Mouse (Mus musculus) erythroblast, adult 5-6 weeks (primary cell): Measurements from ENCODE around the gene Lap3. TPM values are rescaled to one million over a fixed set of nuclear protein-coding genes. Genes with fewer than 3 reads are reported as not detected.
A peak's percentile ranks its signal among the peaks of the same experiment; 100 is the strongest.

Experiments
- ATAC-seq: replicated peaks from 2 replicates; pipeline ENCODE4 v1.8.0; 2016; ENCODE audit warnings: moderate number of reproducible peaks, mild to moderate bottlenecking, moderate TSS enrichment, inconsistent platforms; ENCODE audit not compliant: poor library complexity, low FRiP score, severe bottlenecking
- total RNA-seq, 2 experiments: library from RNA; stranded (forward) in 1 of 2; stranded (reverse) in 1 of 2; fragments of 150-400 nt in 1 of 2; fragments of 200-764, 138-1000 nt in 1 of 2; gene quantifications; 2 replicates each; pipeline versions ENCODE4 v1.2.3 to v1.2.4; 2015 to 2017; ENCODE audit warnings: low replicate concordance in 2 of 2

Lap3 gene
- 12.1 and 15.7 TPM in 2 replicates for total RNA-seq (2015; ENCODE audit: low replicate concordance)
- total RNA-seq (2017; ENCODE audit: low replicate concordance): 8.1 and 12.6 TPM in 2 replicates

DNA sequence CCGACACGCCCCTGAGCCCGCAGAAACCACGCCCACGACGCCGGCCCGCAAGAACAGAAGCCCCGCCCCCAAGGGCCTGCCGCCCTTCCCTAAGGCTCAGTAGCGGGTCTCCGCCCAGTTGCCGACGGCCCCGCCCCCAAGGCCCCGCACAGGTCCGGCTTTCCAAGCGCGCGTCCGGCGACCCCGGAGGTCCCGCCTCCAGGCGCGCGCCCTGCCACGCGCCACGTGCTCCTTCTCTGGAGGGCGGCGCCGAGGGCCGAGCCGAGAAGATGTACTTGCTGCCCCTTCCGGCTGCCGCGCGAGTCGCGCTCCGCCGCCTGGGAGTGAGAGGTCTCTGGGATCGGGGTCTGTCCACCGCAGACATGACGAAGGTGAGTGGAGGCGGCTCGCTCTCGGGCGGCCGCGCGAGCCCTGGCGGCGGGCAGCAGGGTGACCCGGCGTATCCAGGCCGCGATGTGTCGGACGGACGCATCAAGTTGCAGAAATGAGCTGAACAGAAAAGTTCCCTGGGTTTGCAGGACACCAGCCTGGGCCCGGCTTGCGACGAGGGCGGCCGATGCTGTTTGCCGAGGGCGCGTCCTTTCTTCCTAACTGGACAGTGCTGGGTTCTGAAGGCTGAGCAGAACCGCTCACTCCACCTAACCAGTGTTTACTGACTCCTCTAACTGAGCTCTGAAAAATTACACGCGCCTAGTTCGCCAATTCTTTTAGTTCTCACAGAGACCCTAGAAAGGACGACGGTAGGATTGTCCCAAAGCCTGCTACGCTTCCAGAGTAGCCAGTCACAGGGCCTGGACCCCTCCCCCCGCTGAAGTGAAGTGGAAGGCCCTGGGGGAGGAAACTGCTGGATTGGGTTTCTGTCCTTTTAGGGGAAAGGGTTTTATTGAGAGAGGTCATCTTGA, at the start of gene Lap3:
TSS of gene Lap3 (plus strand) at position 184 of the 902 bp plus-strand sequence.
- peak; percentile 96 for ATAC-seq

DNA sequence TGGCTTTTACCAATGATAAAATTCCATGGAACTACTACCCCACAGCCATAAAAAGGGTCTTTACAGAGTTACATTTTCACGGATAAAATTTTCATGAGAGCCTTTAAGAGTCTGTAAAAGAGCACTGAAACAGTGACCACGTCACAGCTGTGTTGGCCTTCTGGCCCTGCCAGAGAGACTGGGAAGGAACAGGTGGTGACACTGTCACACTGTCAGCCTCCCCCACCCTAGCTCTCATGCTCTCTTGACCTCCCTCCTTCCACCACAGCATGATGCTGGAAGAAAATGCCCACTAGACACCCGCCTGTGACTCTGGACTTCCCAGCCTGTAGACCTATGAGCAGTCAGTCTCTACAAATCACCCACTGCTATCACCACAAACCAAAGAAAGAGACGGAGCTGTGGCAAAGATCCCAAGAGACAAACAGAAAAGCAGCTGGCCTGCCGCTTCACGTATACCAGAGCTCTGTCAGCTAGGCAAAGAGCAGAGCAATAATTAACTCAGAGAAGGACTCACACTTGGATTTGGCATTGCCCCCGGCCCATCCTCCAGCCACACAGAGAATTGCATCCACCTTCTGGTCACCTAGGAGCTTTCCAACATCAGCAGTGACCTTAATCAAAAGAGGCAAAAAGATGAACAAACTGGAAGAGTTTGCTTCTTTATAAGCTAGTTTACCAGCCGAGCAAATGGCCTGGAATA, 48.9 kb upstream of the Lap3 start:
- ATAC-seq: no peak

DNA sequence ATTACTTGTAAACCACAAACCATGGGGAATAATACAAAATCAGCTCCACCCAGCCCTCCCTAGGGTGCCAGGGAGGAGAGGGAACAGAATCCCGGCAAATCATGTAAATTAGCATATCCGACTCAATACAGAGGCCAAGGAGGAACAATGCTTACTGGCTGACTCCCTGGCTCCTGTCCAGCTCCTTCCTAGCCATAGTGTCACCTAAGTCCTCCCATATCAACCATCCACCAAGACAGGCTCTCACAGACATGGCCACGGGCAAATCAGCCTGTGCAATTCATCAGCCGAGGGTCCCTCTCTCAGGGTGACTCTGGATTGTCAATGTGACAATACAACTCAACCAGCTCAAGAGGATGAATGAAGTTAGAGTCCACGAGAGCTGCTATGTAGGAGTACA, 44.5 kb upstream of the Lap3 start:
- no peak for ATAC-seq

DNA sequence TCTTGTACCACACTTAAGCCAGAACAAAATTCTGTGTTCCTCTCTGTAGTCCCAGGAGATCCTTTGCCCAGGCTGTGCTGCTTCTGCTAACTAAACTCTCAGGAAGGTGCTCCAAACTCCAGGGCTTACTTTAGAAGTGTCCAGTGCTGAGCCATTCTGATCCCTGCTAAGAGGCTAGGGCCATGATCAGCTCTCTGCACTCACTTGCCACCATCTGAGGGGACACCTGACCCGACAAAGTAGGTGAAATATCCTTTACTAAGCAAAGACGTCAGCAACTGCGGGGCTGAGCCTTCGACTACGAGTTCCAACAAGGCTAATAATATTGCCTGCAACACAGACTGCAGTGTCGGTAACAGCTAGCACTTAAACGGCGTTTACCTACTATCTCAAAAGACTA, 44.0 kb upstream of the Lap3 start:
- no peak for ATAC-seq

DNA sequence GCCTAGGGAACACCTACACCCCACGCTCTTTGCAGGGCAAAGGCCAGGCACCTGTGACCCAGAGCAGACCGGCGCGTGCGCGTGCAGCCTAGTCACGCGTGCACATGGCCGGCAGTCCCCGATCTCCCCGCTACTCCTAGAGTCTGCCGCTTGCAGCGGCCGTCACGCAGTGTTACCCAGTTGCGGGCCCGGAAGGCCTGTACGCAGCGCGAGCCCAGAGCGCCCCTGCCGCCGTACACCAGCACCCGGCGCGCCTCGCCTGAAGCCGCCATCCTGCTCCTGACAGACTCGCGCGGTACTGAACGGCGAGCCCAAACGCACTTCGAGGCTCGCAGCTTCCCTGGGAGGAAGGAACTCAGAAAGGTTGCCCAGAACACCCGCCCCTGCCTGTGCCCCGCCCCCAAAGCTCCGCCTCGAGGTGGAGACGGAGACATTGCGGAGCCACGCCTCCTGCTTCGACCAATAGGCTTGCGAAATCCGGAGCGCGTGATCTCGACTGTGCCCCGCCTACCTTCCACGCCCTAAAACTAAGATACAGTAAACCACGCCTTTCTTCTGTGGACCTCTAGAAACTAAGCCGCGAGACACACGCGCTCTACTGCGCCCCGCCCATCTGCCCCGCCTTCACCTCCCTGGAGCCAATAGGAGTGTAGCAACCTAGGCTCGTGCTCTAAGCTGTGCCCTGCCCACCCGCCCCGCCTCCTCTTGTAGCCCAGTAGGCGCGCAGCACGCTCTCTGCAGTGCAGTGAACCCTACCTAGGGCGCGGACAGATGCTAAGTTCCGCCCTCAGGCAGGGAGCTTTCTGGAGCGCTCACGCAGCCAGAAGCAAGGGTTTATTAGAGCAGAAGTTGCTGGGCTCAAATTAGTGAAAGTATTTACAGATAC, 43.1 kb upstream of the Lap3 start, which contains the start of gene Qdpr:
TSS of gene Qdpr (minus strand) at position 406 of the 886 bp plus-strand sequence.
- peak; percentile 98 for ATAC-seq

DNA sequence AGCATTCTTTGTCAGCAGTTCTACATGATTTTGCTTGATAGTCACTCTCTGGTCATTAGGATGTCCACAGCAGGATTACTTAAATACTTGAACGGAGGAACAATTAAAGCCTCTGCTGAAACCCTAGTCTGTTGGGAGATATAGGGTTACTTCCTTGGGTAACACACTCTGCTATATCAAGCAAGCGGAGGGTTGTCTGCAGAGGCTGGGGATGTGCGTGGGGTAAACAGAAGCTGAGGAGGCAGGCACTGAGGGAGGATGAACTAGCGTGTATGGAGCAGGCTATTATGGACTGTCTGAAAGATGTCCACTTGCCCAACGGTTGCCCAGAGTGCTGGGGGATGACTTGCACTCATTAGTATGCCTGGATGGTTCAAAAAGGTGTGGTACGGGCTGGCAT, 39.7 kb upstream of the Lap3 start, which contains the start of gene Clrn2:
TSS of gene Clrn2 (plus strand) at position 301 of the 400 bp plus-strand sequence.
- ATAC-seq: no peak

DNA sequence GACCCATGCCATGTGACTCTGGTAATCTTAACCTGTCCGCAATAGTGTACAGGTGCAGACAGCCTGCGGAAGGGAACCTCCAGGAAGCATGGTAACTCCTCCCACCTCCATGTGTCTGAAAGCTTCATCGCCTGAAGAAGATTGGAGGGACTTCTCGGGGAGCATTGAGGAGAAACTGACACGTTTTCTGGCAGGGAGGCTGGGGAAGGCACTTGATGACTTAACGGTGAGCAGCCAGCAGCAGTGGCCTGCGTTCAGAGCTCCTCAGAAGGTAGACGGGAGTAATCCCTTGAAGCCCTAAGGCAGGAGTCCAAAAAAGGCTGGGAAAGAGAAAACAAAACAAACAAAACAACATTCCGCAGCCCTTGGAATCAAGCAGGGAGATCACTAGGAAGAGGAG, 38.7 kb upstream of the Lap3 start:
- ATAC-seq: no peak

DNA sequence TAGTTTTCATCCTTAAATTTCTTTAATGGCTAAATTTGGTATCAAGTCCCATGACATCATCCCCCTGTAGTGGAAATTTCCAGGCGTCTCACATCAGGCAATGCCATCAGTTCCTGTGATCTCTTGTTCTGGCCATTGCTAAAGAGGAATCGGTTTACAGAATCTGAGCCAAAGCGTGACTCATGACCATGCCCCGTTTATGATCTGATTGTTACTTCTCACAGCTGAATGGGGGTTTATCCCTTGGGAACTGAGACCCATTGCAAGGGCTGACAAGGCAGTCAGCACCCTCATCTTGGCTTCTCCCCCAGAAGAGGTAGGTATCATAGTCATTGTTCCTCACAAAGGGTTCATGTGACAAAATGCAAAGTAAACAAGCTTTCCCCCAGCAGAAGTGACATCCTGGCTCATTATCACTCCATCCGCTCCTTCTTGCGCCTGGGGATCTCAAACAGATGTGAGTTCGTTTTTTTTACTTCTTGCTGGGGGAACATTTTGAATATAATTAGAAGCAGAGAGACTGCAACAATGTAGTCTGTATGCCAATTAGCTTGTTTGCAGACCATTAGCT, 20.2 kb upstream of the Lap3 start:
- ATAC-seq: no peak

DNA sequence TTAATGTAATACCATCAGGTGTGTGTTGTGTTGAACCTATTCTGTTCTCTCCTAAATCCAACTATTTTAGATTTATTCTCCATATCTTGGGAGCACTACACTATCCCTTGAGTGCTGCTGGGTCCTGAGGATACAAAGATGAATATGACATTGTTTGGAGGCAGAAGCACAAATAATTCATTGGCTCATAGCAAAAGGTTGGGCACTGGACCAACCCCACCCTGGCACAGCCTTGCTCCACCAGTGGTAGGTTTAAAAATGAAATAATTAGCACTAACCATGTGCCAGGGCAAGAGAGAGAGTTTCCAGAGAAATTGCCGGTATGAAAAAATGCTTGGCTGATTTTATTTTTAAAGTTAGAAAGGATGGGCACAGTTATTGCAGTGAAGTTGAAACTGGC, 19.7 kb upstream of the Lap3 start:
- ATAC-seq: no peak

DNA sequence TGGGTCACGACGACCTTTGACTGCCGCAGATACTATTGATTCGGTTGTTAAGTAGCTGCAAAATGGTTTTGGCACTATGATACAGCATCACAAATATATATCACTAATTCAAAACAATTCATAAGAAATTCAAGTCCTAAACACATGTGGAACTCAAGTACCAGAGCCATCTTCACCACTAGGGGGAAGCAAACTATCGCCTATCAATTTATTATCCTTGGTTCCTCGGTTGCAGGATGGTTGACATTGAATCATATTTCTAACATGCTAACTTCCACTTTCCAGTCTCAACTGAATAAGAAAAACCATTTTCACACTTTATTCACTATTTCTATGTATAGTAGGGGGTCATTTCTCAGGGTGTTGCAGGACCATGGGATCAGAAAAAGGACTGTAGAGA, 19.0 kb upstream of the Lap3 start:
- ATAC-seq: no peak

DNA sequence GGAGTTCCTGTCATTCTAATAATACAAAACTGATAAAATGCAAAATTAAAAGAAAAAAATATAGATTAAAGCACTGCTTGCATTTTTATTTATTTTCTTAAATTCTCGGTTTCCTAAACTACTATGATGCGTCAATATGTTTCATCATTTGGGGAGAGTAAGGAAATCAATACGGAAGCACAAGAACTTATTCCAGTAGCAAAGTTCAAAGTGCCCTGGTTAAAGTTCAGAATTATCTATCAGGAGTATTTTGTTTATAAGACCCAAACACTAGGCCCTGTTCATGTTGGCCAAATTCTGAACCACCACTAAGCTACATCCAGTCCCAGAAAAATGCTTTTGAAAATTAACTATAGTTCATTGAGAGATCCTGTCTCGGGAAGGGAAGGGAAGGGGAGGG, 18.4 kb upstream of the Lap3 start:
- ATAC-seq: no peak

DNA sequence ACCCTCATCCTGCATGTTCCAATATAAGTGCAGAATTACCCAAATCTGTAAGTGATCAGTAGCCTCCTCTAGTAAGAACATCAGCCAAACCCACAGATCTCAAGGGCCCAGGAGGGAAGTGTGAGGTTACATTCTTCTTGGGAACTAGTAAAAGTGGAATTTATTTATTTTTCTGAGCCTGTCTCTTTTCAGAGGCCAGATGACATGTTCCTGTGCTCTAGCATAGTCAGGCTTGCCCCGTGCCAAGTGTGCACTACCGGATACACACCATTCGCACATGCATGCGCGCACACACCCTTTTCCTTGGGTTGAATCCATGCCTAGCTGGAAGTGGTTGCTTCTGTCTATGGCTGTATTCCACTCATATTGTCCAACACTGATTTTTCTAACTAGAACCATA, 17.4 kb upstream of the Lap3 start:
- ATAC-seq: no peak

DNA sequence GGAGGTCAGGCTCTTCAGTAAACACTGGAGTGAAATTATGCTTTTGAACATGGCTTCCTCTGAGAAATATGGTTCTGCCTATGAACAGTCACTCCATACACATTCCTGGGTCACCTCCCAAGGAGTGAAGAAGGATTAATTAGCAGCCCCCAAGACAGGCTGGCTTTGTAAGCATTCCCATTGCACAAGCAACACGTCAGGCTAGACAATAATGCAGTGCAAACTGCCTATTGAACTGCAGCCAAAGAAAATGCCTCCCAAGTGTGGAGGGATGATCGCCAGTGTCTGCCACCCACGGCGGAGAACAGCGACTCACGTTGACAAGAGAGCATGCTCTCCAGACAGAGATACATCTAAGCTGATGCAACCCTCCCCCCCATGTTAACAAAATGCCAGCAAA, 16.9 kb upstream of the Lap3 start:
- ATAC-seq: no peak

DNA sequence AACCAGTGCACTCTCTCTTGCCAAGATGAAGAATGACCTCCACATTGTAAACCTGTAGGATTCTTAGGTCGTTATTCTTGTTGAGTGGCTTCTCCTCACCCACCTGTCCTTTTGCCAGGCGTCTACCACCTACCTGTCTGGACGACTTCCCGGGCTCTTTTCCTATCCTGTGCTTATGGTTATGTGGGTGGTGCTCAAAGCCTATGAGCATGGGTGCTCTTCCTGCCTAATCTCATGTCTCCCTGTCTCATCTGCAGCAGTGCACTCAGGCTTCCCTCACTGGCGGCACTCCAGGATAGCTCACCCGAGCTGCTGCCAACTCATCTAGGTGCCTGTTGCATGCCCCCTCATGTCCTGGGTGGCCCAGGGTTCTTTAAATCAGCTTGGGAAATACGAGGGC, 15.6 kb upstream of the Lap3 start:
- ATAC-seq: no peak

DNA sequence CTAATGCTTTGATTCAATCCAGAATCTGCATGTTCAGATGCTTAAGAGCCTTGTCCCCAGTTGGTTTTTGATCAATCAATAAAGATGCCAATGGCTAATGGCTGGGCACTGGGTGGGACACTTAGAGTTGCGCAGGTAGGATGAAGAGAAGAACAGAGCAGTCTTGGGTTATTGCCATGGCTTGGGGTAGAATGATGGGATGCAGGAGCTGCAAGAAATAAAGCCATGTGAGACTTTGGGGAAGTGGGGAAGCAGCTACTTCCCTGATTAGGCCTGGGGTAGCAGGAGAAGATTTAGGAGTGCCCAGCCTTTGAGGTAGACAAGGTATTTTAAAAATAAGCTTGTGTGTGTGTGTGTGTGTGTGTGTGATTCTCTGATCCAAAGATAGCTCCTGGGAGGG, 13.1 kb upstream of the Lap3 start:
- no peak for ATAC-seq

DNA sequence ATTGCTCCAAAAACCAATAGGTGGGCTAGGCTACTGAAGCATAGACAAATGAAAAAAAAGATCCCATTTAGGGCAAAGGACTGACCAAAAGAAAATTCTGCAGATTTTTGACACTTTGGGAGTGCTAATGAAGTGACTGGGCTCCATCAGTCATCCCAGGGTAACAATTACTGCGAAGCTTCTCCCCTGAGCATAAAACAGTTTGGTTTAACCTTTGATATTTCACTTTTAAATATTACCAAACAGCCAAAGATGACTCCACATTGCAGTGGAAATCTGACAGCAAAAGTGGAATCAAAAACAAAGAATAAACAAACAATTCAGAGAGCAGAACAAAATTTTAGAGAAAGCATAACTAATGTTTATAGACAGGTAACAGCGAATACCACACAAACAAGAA, 12.0 kb upstream of the Lap3 start:
- no peak for ATAC-seq

DNA sequence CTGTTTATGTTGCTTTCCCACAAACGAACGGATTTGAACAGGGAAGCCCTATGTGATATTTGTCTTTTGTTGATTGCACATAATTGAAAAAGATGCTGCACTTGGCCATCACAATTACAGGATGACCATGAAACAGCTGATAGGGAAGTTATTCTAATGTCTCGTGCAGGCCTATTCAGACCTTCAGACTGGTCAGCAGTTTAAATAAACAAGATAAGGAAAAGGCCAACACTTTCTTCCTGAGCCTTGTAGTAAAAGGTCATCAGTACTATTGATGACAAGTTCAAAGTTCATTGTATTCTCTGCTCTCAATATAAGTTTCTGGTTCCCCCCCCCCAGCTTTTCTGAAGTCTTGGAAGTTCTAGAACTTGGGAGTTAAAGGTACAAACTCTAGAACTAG, 10.6 kb upstream of the Lap3 start:
- ATAC-seq: no peak

DNA sequence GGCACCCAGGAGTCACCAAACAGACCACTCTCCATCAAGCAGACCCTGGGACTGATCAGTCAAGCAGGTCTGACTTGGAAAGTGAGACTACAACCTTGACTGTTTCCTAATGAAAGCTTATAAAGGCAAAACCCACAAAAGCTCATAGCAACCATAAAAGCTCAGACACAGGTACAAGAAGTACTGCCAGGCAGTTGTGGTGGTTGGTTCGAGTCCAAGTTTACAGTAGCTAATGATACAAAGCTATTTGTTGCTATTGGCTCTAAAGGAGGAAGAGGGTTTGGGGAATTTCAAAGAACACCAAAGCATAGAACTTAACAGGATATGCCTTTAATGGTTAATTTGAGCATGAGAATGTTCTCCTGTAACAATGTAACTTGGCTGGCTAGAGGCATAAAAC, 9.5 kb upstream of the Lap3 start:
- no peak for ATAC-seq

DNA sequence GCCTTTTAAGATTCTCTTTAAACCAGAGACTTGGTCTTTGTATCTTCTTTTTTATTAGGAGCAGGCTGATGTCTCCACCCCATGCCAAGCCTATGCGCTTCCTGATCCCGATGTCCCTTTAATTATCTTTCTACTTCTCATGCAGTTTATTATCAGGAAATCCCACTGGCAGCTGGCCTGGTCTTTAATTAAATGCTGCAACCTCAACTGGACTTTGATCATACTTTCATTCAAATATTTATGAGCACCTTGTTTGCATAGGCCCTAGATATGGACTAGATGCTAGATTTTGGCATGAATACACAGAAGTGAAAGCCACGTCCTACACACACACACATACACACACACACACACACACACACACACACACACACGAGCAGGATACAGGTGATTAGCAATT, 1.4 kb upstream of the Lap3 start:
- ATAC-seq: no peak
